Mouse (Mus musculus): ENCODE results near the gene Slc25a19. TPM values are rescaled to one million over a fixed set of nuclear protein-coding genes. Genes with fewer than 3 reads are reported as not detected.

Slc25a19 gene
- polyA plus RNA-seq, 1 experiment from 2014 or later, result 28.8 TPM

GRCm38 (mm10) chr11:115608421-115609399, 19.4 kb downstream of the Slc25a19 start:
- H3K4me2 ChIP-seq (replicated peaks), result no peak overlapping the region
- 78% methylated on average over 23 of the region's 23 CpGs for WGBS
- H3K9me3 ChIP-seq (replicated peaks), result no peaks in the 10 kb centered on the region
- H3K4me1 ChIP-seq, result peaks cover 29% of the 10 kb centered on the region
- H3K9ac ChIP-seq, result no peak overlapping the region
- no peak for ATAC-seq (ENCODE audit: insufficient number of reproducible peaks, low FRiP score, low TSS enrichment, low read depth)
- peaks cover 43% of the 10 kb centered on the region for H3K36me3 ChIP-seq
- H3K27me3 ChIP-seq, result no peaks in the 10 kb centered on the region
- no peak overlapping the region for H3K4me3 ChIP-seq (replicated peaks)
- H3K27ac ChIP-seq (replicated peaks), result no peak overlapping the region

- Histone ChIP-seq H3K36me3 (peaks cover 43% of the 10 kb centered on the region), H3K27me3 (no peaks in the 10 kb centered on the region), H3K9me3 (replicated peaks) (no peaks in the 10 kb centered on the region), H3K27ac (replicated peaks) (no peak overlapping the region), H3K4me2 (replicated peaks) (no peak overlapping the region), H3K4me3 (replicated peaks) (no peak overlapping the region), H3K9ac (no peak overlapping the region), H3K4me1 (peaks cover 32% of the 10 kb centered on the region)
- WGBS, result 95% methylated on average over 18 of the region's 18 CpGs
- ATAC-seq (ENCODE audit: insufficient number of reproducible peaks, low FRiP score, low TSS enrichment, low read depth), result no peak
These were observed 21.4 kb downstream of the Slc25a19 start for GRCm38 (mm10) chr11:115606733-115607132.

- WGBS, result under 1% methylated on average over 26 of the region's 26 CpGs
- Histone ChIP-seq H3K4me1 (peaks cover 33% of the 10 kb centered on the region), H3K27me3 (no peaks in the 10 kb centered on the region), H3K9ac (peak overlapping the region; percentile 90), H3K27ac (replicated peaks) (peak overlapping the region; percentile 95), H3K9me3 (replicated peaks) (no peaks in the 10 kb centered on the region), H3K4me3 (replicated peaks) (peak overlapping the region; percentile 99), H3K4me2 (replicated peaks) (peak overlapping the region; percentile 90), H3K36me3 (peaks cover 39% of the 10 kb centered on the region)
- 0 out of 2 replicates have a peak, but pooled peaks have one; percentile 22 for ATAC-seq (ENCODE audit: insufficient number of reproducible peaks, low FRiP score, low TSS enrichment, low read depth)
These were observed 23.8 kb downstream of the Slc25a19 start for GRCm38 (mm10) chr11:115604304-115604696.

DNA sequence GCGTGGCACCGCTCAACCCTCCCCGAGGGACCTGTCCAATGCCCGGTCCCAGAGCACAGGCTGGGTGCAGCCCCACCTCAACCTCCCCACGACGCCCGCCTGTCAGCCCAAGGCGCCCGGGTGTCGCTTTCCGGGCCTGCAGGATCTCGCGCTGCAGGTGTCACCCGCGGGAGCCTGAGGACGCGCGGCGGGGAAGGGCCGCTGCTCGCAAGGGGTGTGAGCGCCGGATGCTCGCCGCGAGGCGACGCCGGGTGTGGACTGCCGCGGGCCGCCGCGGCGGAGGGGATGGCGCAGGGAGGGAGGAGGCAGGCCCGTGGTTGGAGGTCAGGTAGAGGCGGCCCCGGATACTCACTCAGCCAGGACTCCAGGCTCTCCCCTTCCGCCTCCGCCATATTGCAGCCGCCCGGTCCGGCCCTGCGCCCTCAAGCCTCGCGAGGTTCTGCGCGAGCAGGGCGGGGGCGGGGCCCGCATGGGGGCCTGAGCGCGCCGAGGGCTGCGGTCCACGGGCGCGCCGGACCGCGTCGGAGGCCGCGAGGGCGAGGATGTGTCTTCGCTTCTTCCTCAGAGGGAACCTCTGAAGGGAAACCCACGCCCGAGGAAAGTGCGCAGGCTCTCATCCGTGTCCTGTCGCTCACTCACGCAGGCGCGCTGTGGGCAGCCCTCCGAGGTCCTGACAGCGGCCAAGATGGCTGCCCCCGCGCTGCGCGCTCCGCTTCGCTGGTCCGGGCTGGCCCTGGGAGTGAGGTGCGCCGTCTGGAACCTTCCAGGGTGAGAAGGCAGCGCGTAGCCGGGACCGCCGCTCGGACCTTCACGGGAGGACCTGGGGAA, 24.4 kb downstream of the Slc25a19 start, which contains the start of the genes Mrps7 and Gga3:
Gene Mrps7 (plus strand): TSS at position 450 of the 828 bp plus-strand sequence.
Gene Gga3 (minus strand): TSS at position 576 of the 828 bp plus-strand sequence.
- Histone ChIP-seq H3K4me3 (replicated peaks) (peak within 1 kb of the TSS; percentile 99), H3K9me3 (replicated peaks) (no peaks in the 10 kb centered on the region), H3K4me2 (replicated peaks) (peak within 1 kb of the TSS; percentile 90), H3K9ac (peak within 1 kb of the TSS; percentile 90), H3K36me3 (peaks cover 33% of the 10 kb centered on the region), H3K4me1 (peaks cover 33% of the 10 kb centered on the region), H3K27ac (replicated peaks) (peak within 1 kb of the TSS; percentile 95), H3K27me3 (no peaks in the 10 kb centered on the region)
- peak; percentile 95 for ATAC-seq (ENCODE audit: insufficient number of reproducible peaks, low FRiP score, low TSS enrichment, low read depth)
- WGBS, result under 1% methylated on average over 87 of the region's 93 CpGs

DNA sequence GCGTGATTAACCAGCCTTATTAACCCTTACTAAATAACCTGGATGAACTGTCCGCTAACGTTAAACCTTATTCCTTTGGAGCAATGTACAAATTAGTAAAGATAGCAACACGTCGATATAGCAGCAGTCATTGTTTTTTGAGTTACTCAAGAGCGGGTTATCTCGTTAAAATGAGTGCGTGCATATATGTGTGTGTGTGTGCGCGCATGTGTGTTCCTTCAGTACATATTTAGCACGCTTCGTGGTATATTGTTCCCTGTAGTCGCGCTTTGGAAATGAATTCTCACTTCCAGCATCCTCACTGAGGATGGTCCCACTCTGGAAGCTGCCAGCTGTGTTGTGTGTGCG, 25.0 kb downstream of the Slc25a19 start:
- peak overlapping the region; percentile 99 for H3K4me3 ChIP-seq (replicated peaks)
- H3K4me2 ChIP-seq (replicated peaks), result peak overlapping the region; percentile 90
- no peak for ATAC-seq (ENCODE audit: insufficient number of reproducible peaks, low FRiP score, low TSS enrichment, low read depth)
- H3K9me3 ChIP-seq (replicated peaks), result no peaks in the 10 kb centered on the region
- H3K4me1 ChIP-seq, result peaks cover 33% of the 10 kb centered on the region
- peak overlapping the region; percentile 90 for H3K9ac ChIP-seq
- H3K27me3 ChIP-seq, result no peaks in the 10 kb centered on the region
- 4% methylated on average over 15 of the region's 15 CpGs for WGBS
- H3K36me3 ChIP-seq, result peaks cover 29% of the 10 kb centered on the region
- peak overlapping the region; percentile 95 for H3K27ac ChIP-seq (replicated peaks)

- H3K36me3 ChIP-seq, result peaks cover 28% of the 10 kb centered on the region
- no peak overlapping the region for H3K27ac ChIP-seq (replicated peaks)
- no peaks in the 10 kb centered on the region for H3K9me3 ChIP-seq (replicated peaks)
- H3K9ac ChIP-seq, result no peak overlapping the region
- ATAC-seq (ENCODE audit: insufficient number of reproducible peaks, low FRiP score, low TSS enrichment, low read depth), result no peak
- H3K4me1 ChIP-seq, result peaks cover 33% of the 10 kb centered on the region
- no peaks in the 10 kb centered on the region for H3K27me3 ChIP-seq
- 89% methylated on average over 4 of the region's 4 CpGs for WGBS
- H3K4me3 ChIP-seq (replicated peaks), result no peak overlapping the region
- no peak overlapping the region for H3K4me2 ChIP-seq (replicated peaks)
These were observed 26.9 kb downstream of the Slc25a19 start for GRCm38 (mm10) chr11:115601174-115601573.

DNA sequence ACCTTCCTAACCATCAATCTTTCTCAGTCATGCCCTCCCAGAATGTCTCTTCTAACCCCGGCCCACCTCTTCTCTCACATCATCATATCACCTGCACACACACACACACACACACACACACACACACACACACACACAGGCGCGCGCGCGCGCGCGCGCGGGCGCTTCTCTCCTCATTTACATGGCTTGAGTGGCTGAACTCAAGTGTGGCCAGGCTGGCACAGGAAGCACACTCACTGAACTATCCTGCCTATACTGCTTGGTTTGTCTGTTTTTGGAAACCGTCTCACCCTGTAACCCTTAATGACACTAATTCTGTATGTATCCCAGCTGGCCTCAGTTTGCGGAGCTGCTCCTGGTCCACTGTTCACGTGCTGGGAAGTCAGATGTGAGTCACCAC, 27.4 kb downstream of the Slc25a19 start:
- H3K27ac ChIP-seq (replicated peaks), result no peak overlapping the region
- WGBS, result 97% methylated on average over 15 of the region's 15 CpGs

DNA sequence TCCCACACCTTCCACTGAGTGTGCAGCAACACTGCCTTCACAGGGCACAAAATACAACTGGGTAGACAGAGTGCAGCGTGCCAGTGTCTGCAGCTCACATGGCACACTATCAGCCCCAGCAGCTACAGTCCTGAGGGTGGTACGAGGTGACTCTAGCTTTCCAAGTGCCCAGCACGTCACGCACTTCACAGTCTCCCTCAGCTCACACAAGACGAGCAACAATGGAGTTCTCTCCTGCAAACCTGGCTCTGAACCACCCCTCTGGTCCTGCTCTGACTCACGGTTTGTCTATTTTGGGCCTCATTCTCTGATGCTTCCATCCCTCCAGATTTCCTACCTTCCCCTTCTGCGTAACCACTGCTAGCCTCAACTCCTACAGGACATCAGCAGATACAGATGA, 28.4 kb downstream of the Slc25a19 start:
- H3K4me3 ChIP-seq (replicated peaks), result no peak overlapping the region
- H3K4me1 ChIP-seq, result peaks cover 21% of the 10 kb centered on the region
- H3K27ac ChIP-seq (replicated peaks), result no peak overlapping the region
- WGBS, result 94% methylated on average over 7 of the region's 7 CpGs
- H3K9ac ChIP-seq, result no peak overlapping the region
- peaks cover 31% of the 10 kb centered on the region for H3K36me3 ChIP-seq
- no peak for ATAC-seq (ENCODE audit: insufficient number of reproducible peaks, low FRiP score, low TSS enrichment, low read depth)
- no peaks in the 10 kb centered on the region for H3K27me3 ChIP-seq
- no peaks in the 10 kb centered on the region for H3K9me3 ChIP-seq (replicated peaks)
- H3K4me2 ChIP-seq (replicated peaks), result no peak overlapping the region

More for the DNA sequence above, 27.4 kb downstream of the Slc25a19 start:
- H3K9ac ChIP-seq, result no peak overlapping the region
- no peak overlapping the region for H3K4me2 ChIP-seq (replicated peaks)
- H3K36me3 ChIP-seq, result peaks cover 28% of the 10 kb centered on the region
- no peak for ATAC-seq (ENCODE audit: insufficient number of reproducible peaks, low FRiP score, low TSS enrichment, low read depth)
- H3K4me3 ChIP-seq (replicated peaks), result no peak overlapping the region
- H3K27me3 ChIP-seq, result no peaks in the 10 kb centered on the region
- peaks cover 32% of the 10 kb centered on the region for H3K4me1 ChIP-seq
- no peaks in the 10 kb centered on the region for H3K9me3 ChIP-seq (replicated peaks)

- Histone ChIP-seq H3K4me2 (replicated peaks) (no peak overlapping the region), H3K36me3 (peaks cover 45% of the 10 kb centered on the region), H3K4me1 (peaks cover 18% of the 10 kb centered on the region), H3K9ac (no peak overlapping the region), H3K9me3 (replicated peaks) (no peaks in the 10 kb centered on the region), H3K27me3 (no peaks in the 10 kb centered on the region), H3K4me3 (replicated peaks) (no peak overlapping the region), H3K27ac (replicated peaks) (no peak overlapping the region)
- no peak for ATAC-seq (ENCODE audit: insufficient number of reproducible peaks, low FRiP score, low TSS enrichment, low read depth)
- 92% methylated on average over 4 of the region's 4 CpGs for WGBS
These were observed 29.8 kb downstream of the Slc25a19 start for GRCm38 (mm10) chr11:115598309-115598708.

- no peak overlapping the region for H3K4me2 ChIP-seq (replicated peaks)
- H3K27ac ChIP-seq (replicated peaks), result no peak overlapping the region
- no peaks in the 10 kb centered on the region for H3K27me3 ChIP-seq
- peaks cover 75% of the 10 kb centered on the region for H3K36me3 ChIP-seq
- no peak overlapping the region for H3K4me3 ChIP-seq (replicated peaks)
- no peak for ATAC-seq (ENCODE audit: insufficient number of reproducible peaks, low FRiP score, low TSS enrichment, low read depth)
- WGBS, result 93% methylated on average over 3 of the region's 3 CpGs
- H3K9me3 ChIP-seq (replicated peaks), result no peaks in the 10 kb centered on the region
- H3K9ac ChIP-seq, result no peak overlapping the region
- no peaks in the 10 kb centered on the region for H3K4me1 ChIP-seq
These were observed 32.9 kb downstream of the Slc25a19 start for GRCm38 (mm10) chr11:115595209-115595608.

- Histone ChIP-seq H3K4me1 (no peaks in the 10 kb centered on the region), H3K9me3 (replicated peaks) (no peaks in the 10 kb centered on the region), H3K36me3 (peaks cover 92% of the 10 kb centered on the region), H3K4me3 (replicated peaks) (no peak overlapping the region), H3K9ac (no peak overlapping the region), H3K27ac (replicated peaks) (no peak overlapping the region), H3K27me3 (no peaks in the 10 kb centered on the region), H3K4me2 (replicated peaks) (no peak overlapping the region)
- no peak; the same call in 1 of the 2 replicates for ATAC-seq (ENCODE audit: insufficient number of reproducible peaks, low FRiP score, low TSS enrichment, low read depth)
- 82% methylated on average over 2 of the region's 2 CpGs for WGBS
These were observed 37.5 kb downstream of the Slc25a19 start for GRCm38 (mm10) chr11:115590526-115591075.

Data from embryonic facial prominence, embryonic 15.5 days (tissue).